10 mouse cellular contexts compared by ENCODE assay signal in genomic region chr2:29648956-29649794, GRCm38 (mm10). TPM values are rescaled to one million over a fixed set of nuclear protein-coding genes. Genes with fewer than 3 reads are reported as not detected.
A peak's percentile ranks its signal among the peaks of the same experiment; 100 is the strongest.
DNase-seq lines count a peak whose midpoint lies in the region; ATAC-seq and TF ChIP-seq lines count a peak whose summit lies in the region.
"Had no signal": no experiment of that assay in that cellular context is flagged by ENCODE, and none has a peak within 500 bp of the region (broad histone marks: within the 10 kb centered on the region; RNA-seq: fewer than 3 reads in every experiment).

No protein-coding gene starts in this region.

- H3K27ac ChIP-seq in hindbrain, embryonic 15.5 days (replicated peaks), result 0 out of 2 replicates have a peak overlapping the region, but pooled peaks have one; percentile 15
- no peak overlapping the region for H3K27ac ChIP-seq in hindbrain, embryonic 10.5 days
- H3K27ac ChIP-seq in macrophage, result peak overlapping the region; percentile 35
- H3K27ac ChIP-seq in midbrain, postnatal 0 days (ENCODE audit: low read depth, low read length), result no peak overlapping the region
- H3K27ac ChIP-seq: limb, embryonic 13.5 days had no signal

- H3K9ac ChIP-seq in hindbrain, embryonic 15.5 days, result no peak overlapping the region
- H3K9ac ChIP-seq in midbrain, postnatal 0 days (replicated peaks; ENCODE audit: low read length, poor library complexity, severe bottlenecking), result no peak overlapping the region
- H3K9ac ChIP-seq: limb, embryonic 13.5 days had no signal

- H3K36me3 ChIP-seq in hindbrain, embryonic 15.5 days, result no peaks in the 10 kb centered on the region
- peaks cover 13% of the 10 kb centered on the region for H3K36me3 ChIP-seq in hindbrain, embryonic 10.5 days
- H3K36me3 ChIP-seq in macrophage (ENCODE audit: inconsistent target), result no peaks in the 10 kb centered on the region
- no peaks in the 10 kb centered on the region for H3K36me3 ChIP-seq in midbrain, postnatal 0 days (ENCODE audit: insufficient read depth, low read length)

- no peak for TF ChIP-seq CTCF in midbrain, postnatal 0 days (IDR thresholded peaks at IDR 0.05)

- intact Hi-C loops in heart, postnatal 10 days (cut with DNase I), result loop anchor here (1.0 to 2.0 kb wide), 2 partner anchors 16 to 29 kb away; no protein-coding TSS in a partner anchor

- peaks cover 14% of the 10 kb centered on the region for H3K4me1 ChIP-seq in hindbrain, embryonic 15.5 days (replicated peaks)
- H3K4me1 ChIP-seq in hindbrain, embryonic 10.5 days (replicated peaks), result peaks cover 22% of the 10 kb centered on the region
- 0 out of 2 replicates have a peak, but pooled peaks cover 2% of the 10 kb centered on the region for H3K4me1 ChIP-seq in midbrain, postnatal 0 days (ENCODE audit: insufficient read depth, low read length)

- H3K27me3 ChIP-seq in hindbrain, embryonic 15.5 days, result no peaks in the 10 kb centered on the region
- no peaks in the 10 kb centered on the region for H3K27me3 ChIP-seq in hindbrain, embryonic 10.5 days (ENCODE audit: insufficient read depth, poor library complexity, severe bottlenecking)
- no peaks in the 10 kb centered on the region for H3K27me3 ChIP-seq in midbrain, postnatal 0 days (ENCODE audit: insufficient read depth, low read length)
- H3K27me3 ChIP-seq: limb, embryonic 13.5 days had no signal

- H3K4me2 ChIP-seq in hindbrain, embryonic 15.5 days, result no peak overlapping the region
- H3K4me2 ChIP-seq in midbrain, postnatal 0 days (ENCODE audit: low read depth, low read length, poor library complexity, severe bottlenecking), result no peak overlapping the region
- H3K4me2 ChIP-seq: limb, embryonic 13.5 days had no signal

- 86% methylated on average over 6 of the region's 6 CpGs for WGBS in hindbrain, embryonic 15.5 days
- 91% methylated on average over 6 of the region's 6 CpGs for WGBS in hindbrain, embryonic 10.5 days
- WGBS in macrophage (ENCODE audit: missing documents), result 2% methylated on average over 6 of the region's 6 CpGs
- 80% methylated on average over 6 of the region's 6 CpGs for WGBS in midbrain, postnatal 0 days

- peaks cover 96% of the 10 kb centered on the region for H3K79me2 ChIP-seq in macrophage (ENCODE audit: inconsistent target)

- H3K9me3 ChIP-seq in hindbrain, embryonic 15.5 days, result no peaks in the 10 kb centered on the region
- H3K9me3 ChIP-seq in hindbrain, embryonic 10.5 days, result no peaks in the 10 kb centered on the region
- no peaks in the 10 kb centered on the region for H3K9me3 ChIP-seq in midbrain, postnatal 0 days (ENCODE audit: low read length)
- H3K9me3 ChIP-seq: G1E; limb, embryonic 13.5 days had no signal

- no peak overlapping the region for H3K4me3 ChIP-seq in hindbrain, embryonic 15.5 days
- H3K4me3 ChIP-seq in hindbrain, embryonic 10.5 days, result no peak overlapping the region
- no peak overlapping the region for H3K4me3 ChIP-seq in macrophage (ENCODE audit: inconsistent target)
- H3K4me3 ChIP-seq in midbrain, postnatal 0 days (ENCODE audit: low read depth, low read length), result no peak overlapping the region
- H3K4me3 ChIP-seq: limb, embryonic 13.5 days had no signal

- no peak for ATAC-seq in hindbrain, embryonic 15.5 days (ENCODE audit: low FRiP score, low read depth)
- ATAC-seq in CD4-positive, CD25-positive, alpha-beta regulatory T cell, adult 4 months, result peak; percentile 48
- ATAC-seq in midbrain, postnatal 0 days (ENCODE audit: low FRiP score), result no peak

- no peak for DNase-seq in hindbrain, embryonic 10.5 days (ENCODE audit: low spot score)
- peak; percentile 67 to 68 for DNase-seq in heart, postnatal 10 days
- DNase-seq in embryo, embryonic 10.5 days (ENCODE audit: low spot score), result no peak
- no peak for DNase-seq in urinary bladder, postnatal 4 days (ENCODE audit: low spot score in 2 of 2)
- DNase-seq in midbrain, postnatal 0 days (ENCODE audit: low spot score), result no peak

RNA-seq across cellular contexts. Expression of gene Rapgef1, which starts 29.7 kb away (rescaled TPM):
- 21.8 and 23.4 TPM in 2 replicates for polyA plus RNA-seq in hindbrain, embryonic 15.5 days (2015; fragmentation: Nextera tagmentation; extraction: Ambion mirVana)
- 13.5 and 16.0 TPM in 2 replicates for polyA plus RNA-seq in hindbrain, embryonic 10.5 days (2016; fragmentation: Nextera tagmentation; extraction: Ambion mirVana)
- polyA plus RNA-seq in CD4-positive, CD25-positive, alpha-beta regulatory T cell, adult 4 months (2017; shearing (Covaris generic)), result 10 to 100 TPM; 28.7 to 35.9 TPM
- 100 to 1,000 TPM in 1 of 2 experiments, 10 to 100 TPM in 1; 92.7 to 102 TPM for total RNA-seq in heart, postnatal 10 days (2021)
- 100 to 1,000 TPM in 2 of 26 experiments, 10 to 100 TPM in 24; 26.3 to 301 (median 53.8) TPM for total RNA-seq in macrophage (2018; cell fraction: chromatin; rRNA removed)
- total RNA-seq in macrophage (2018; cell fraction: cytosol; rRNA removed), result 10 to 100 TPM; 16.7 to 31.4 (median 23.3) TPM
- 10 to 100 TPM; 21.6 to 88.3 (median 35.2) TPM for total RNA-seq in macrophage (2018; cell fraction: nucleus; rRNA removed)
- polyA plus RNA-seq in macrophage (2018), result 14.9 to 26.3 TPM (median 18.4 TPM) in 3 replicates
- 98.7 and 109 TPM in 2 replicates for total RNA-seq in midbrain, postnatal 0 days (2014; rRNA removed)
- 15.4 and 16.2 TPM in 2 replicates for polyA plus RNA-seq in midbrain, postnatal 0 days (2015; fragmentation: Nextera tagmentation; extraction: Ambion mirVana)

Comparison
In these comparisons a context has a peak if more than half of its experiments do, and no peak if none do; other contexts are left out.
1. H3K27ac ChIP-seq: peak in hindbrain, embryonic 15.5 days (single experiment) and macrophage (single experiment); none in hindbrain, embryonic 10.5 days (single experiment) and midbrain, postnatal 0 days (single experiment).
2. DNase-seq: peak in heart, postnatal 10 days (2 of 2); none in hindbrain, embryonic 10.5 days (single experiment), embryo, embryonic 10.5 days (single experiment), urinary bladder, postnatal 4 days (0 of 2) and midbrain, postnatal 0 days (single experiment).